Mouse (Mus musculus): Measurements from ENCODE around the gene Arhgef38.

Arhgef38 gene

DNA sequence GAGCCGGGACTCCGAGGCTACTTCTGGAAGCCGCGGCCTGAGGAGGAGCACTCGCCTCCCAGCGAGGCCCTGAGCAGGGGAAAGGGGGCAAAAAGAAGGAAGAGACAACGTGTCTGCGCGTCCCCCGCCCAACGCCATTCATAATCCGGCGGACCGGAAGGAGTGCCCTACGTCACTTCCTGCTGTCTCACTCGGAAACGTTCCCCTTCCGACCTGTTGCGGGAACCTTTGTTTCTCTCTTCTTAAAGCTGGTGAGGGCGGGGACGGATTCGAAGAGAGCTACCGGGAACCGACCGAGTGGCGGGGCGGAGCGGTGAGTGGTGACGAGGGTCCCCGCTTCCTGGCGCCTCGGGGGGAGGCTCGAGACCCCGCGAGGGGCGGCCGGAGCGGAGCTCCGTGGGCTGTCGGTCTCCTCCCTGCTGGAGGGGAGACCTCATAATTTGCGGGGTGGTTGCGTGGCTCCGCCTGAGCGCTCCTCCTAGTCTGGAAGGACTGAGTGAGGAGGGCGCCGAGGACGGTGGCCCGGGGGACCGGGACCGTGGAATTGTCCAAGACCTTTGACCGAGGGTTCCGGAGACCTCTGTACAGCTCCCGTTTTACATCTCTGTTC is 143.0 kb downstream of the Arhgef38 start, which contains the start of the genes Ints12 and Gstcd:
TSS of gene Ints12 (plus strand) at position 177 of the 610 bp plus-strand sequence.
TSS of gene Gstcd (minus strand) at position 370 of the 610 bp plus-strand sequence.
- DNase-seq, result peak; percentile 91 to 94

DNA sequence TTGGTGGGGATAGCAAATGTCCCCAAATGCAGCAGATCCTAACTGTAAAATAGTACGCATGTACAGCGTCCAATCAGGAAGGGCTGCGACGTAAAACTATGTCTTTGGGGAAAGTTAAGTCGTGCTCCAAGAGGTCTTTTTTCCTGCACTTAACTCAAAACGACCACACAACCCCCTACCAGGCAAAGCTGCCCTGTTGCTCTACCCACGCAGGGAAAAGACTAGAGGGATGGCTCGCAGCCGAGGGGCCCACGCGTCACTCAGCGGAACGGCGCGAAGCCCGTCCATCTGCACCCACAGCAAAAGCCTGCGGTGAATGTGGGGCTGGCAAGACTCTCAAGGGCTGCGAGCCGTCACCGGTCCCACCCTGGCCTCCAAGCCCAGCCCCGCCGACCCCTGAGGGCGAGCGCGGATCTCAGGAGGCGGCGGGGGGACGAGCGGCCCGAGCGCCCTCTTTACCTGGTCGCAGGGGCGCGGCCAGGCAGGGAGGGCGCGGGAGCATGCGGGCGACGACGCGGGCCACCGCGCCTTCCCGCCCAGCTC is 143.6 kb downstream of the Arhgef38 start:
- peak in 1 of 2 experiments; percentile 56 for DNase-seq

DNA sequence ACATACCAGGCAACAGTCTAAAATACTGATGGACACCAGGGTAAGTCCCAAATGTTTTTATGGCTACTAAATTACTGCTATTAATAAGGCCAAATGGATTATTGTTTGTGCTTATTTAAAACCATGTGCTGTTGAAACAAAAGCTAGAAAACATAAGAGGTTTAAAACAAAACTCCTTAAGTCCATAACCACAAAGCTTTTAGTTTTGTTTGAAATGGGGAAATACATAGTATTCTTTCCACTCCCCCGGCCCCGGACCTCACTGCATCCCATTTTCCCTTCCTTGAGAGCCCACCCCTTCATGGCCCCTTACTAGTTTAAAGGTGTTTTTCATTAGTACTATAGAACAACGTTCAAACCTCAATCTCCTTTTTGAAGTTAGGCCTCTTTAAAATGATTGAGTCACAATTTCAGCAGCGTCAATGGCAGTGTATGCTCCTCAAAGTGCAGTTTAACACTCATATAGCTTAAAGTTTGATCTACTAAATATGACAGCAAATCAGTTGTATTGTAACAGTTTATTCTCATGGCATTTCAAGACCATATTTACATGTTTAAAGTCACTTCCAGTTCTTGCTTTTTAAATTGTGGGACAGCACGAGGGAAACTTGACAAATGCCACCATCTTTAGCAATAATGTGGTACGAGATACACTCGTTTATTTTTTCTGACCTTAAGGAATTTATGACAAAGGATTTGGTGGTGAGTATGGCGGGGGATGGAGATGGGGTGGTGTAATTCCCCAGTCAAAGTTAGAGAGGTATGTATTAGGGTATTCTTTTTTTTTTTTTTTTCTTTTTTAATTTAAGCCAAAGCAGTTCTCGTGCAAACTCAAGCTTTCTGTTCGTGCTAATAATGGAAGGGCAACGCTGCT is 144.3 kb downstream of the Arhgef38 start:
- no peak for DNase-seq

DNA sequence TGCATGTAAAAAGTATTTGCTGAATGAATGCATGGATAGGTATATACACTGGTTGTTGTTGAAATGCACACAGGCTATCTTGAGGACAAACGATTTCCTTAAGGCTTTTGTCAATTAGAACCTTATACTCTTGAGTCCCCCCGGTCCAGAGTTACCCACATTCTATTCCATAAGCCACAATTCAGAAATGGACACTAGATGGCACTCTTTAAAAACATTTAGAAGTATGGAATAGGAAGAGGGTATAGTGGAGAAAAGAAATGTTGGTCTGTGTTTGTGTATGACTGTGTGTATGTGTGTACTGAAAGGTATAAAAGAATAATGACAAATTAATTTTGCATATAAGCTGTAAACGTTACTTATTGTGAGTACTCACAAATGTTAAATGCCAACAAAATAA is 148.9 kb downstream of the Arhgef38 start:
- no peak for DNase-seq

DNA sequence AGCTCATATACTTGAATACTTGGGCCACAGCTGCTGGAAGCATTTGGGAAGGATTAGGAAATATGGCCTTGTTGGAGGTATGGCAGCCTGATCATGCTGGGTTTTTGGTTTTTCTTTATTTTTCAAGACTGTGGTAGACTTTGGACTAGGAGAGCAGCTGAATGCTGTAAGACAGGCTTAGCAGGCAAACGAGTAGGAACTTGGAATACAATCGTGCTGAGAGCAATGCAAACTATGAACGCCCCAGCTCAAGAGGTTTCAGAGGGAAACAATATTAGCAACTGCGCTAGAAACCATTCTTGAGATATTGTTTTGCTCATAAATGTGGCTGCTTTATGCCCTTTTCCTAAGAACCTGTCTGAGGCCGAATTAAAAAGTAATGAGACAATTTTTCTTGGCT is 152.0 kb downstream of the Arhgef38 start:
- DNase-seq, result no peak

DNA sequence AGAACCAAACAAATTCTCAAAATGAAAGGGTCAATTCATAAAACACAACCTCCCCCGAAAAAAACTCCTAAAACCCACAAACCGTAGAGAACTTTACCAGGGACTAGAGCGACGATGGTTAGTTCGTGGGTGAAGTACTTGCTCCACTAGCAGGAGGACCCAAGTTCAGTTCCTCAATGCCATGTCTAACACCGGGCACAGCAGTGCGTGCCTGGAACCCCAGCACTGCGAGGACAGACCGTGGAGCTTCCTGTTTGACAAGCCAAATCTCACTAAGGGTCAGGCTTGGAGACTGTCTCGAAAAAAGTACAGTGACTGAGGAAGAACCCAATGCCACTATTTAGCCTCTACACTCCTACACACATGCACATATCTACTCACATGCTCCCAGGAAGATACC is 159.2 kb downstream of the Arhgef38 start:
- no peak for DNase-seq

All from cerebellum, postnatal 36 days (tissue).